Mouse (Mus musculus) ovary, adult 18-20 months (tissue): Measurements from ENCODE around the gene St5.

Experiments used
- DNase-seq: peaks from one replicate; pipeline ENCODE4 v3.0.0; 2022; ENCODE audit warnings: low spot score, mixed read lengths

The St5 gene

DNA sequence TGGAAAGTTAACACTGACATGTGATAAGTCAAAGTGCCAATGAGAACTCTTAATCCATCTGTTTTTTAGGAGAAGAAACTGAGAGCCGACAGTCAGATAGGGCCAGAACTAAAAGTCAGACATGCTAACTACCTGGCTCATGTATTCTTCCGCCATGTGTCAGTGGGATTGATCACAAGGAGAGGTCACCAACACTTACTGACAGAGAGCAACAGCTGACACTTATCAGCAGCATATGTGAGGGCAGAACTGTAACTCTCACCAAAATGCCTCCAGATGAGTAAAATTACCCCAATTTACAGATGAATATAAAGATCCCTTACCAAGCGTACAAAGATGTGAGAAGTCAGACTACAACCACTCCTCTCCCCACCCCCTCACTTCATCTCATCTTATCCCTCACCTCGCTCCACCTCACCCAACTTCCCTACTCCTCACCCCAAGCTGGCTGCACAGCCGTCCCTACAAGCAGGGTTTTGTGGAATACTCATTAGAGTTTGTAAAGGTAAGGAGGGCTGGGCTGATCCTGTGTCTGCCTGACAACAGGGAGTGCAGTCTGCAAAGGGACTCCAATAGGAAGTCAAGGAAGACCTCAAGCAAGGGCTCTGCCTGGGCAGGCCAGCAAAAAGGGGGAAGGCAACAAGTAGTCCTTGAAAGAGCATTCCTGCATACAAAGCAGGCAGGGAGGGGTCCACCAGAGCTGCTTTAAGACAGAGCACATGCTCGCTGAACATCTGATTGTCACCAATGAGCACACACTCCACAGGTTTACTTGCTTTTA lies 93.7 kb downstream of the St5 start:
- no peak for DNase-seq

GRCm38 (mm10) chr7:109608831-109609230 lies 94.6 kb downstream of the St5 start:
- no peak for DNase-seq

GRCm38 (mm10) chr7:109606994-109607610 lies 96.3 kb downstream of the St5 start:
- no peak for DNase-seq

GRCm38 (mm10) chr7:109602562-109602961 lies 100.8 kb downstream of the St5 start:
- no peak for DNase-seq

GRCm38 (mm10) chr7:109602022-109602421 lies 101.4 kb downstream of the St5 start:
- DNase-seq: no peak

- peak; percentile 52 for DNase-seq
Observed at GRCm38 (mm10) chr7:109600702-109601101, 102.7 kb downstream of the St5 start.

DNA sequence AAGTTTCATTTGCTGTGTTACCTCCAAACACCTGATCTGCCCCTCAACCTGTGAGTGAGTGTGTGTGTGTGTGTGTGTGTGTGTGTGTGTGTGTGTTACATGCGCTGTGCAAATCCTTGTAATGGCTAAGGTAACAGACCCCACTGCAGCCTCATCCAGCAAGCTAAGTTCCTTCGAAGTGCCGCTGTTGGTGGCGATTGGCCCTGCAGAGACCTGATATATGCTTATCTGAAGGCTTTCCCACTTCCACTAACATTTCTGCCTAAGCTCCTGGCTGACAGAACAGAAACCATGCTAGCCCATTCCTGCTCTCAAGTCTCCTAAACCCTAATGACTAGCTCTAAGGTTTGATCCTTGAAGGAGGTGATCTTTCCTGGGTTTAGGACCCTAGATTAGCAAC lies 103.4 kb downstream of the St5 start:
- no peak for DNase-seq

DNA sequence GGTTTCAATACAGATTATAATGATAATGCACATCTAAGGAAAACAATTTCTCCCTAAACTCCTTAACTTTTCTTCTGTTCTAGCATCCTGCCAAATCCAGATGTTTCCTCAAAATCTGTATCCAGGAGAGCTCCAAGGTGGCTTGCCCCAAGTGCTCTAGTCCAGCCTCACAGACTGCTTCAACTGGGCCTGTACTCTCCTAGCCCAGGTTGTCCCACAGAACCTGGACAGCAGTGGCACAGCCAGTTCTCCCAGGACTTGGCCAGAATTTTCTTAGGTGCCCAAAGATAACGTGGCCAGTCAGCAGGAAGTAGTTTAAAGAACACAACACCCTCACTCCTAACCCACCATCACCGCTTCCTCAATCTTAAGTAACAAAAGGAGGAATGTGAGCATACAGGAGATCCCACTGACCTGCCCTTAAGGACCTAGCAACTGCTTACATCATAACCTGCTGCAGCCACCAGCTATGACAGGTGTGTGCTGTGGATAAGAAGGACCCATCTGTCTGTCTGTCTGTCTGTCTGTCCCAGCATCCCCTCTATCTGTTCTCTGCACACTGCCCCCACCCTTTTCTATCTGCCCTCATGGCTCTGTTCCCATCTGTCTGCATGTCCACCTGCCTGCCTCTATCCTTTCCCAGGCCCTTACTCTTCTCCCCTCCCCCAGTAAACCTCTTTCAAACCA lies 108.4 kb downstream of the St5 start:
- no peak for DNase-seq

DNA sequence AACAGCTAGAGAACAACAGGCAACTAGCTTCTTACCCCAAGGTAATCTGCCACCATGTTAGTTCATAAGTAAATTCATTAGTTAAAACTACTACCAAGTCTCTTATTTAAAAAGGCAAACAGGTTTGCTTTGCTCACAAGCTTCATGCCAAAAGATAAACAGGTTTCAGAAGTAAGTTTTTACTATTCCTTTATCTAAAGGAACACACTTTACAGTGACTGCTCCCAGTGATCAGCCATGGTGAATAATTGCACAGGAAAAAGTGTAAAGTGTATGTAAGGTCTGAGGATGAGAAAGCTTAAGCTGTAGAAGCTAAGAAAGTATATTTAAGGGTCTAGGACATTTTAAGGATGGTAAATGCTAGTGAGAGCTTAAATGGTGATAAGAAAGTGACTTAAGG lies 109.4 kb downstream of the St5 start:
- DNase-seq: no peak

DNA sequence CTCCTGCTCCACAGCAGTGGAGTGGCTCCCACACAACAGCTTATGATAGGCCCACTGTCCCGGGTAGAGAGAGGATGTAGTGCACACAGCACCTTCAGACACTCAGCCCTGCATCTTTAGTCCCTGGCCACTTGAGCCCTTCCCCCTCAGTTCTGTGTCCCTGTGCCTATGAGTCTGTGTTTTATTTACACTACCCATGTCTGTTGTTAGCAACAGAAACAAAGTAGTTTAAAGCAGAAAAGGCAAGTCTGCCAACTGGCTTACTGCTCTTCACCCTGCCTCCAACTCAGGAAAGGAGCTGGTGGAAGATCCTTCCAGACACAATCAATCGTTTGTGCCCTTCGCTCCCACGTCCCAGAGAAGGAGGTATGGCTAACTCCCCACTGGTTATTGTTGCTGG lies 111.2 kb downstream of the St5 start:
- DNase-seq: no peak

GRCm38 (mm10) chr7:109590576-109590975 lies 112.8 kb downstream of the St5 start:
- peak; percentile 91 for DNase-seq

DNA sequence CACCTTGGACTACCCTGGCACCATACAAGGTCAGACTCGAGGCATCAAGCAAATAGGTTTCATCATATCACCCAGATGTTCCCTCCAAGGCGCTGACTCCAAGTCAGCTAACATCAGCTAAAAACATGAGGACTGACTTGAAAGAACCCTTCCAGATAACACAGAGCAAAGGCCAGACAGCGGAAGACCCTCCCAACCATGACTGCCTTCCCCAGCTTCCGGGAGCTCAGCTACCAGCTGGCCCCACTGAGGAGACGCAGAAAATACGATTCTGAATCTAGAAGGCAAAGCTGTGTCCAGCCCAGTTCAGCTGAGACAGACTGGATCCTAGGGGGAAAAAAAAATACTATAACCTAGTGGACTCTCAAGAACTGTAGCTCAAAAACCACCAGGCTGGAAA lies 114.4 kb downstream of the St5 start:
- no peak for DNase-seq

DNA sequence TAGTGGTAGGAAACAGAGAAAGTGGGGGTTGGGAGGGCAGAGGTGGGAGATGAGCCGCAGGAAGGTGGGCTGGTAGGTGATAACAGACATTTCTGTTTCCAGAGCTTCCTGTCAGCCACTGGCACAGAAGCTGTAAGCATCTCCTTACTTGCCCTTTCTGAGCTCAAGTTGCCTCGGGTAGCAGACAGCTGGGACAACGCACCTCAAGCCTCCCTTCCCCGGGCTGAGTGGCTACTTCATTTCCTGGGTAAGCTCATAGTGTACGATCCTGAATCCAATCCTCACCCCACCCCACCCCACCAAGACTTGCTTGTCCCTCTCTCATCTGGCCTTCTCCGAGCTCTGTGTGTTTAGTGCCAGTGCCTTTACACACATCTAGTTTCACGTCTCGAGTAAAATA lies 115.3 kb downstream of the St5 start:
- DNase-seq: no peak

DNA sequence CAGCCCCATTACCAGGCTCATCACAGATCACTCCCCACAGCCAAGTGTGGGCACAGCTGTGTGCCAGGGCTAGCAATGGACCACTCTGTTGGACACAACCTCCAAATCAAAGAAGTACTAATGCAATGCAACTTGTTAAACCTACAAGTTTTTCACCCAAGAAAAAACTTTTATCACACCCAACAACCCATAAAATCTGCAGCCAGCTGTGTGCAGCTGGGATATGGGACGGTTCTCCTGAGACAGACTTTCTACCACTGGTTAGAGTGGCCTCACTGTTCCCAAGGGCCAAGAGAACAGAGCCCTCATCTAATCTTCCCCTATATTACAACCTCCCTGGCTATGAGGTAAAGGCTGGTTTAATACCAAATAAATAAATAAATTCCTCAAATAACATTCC lies 118.9 kb downstream of the St5 start:
- no peak for DNase-seq

GRCm38 (mm10) chr7:109580489-109580888 lies 122.9 kb downstream of the St5 start:
- no peak for DNase-seq

GRCm38 (mm10) chr7:109579585-109580307 lies 123.7 kb downstream of the St5 start:
- no peak for DNase-seq

GRCm38 (mm10) chr7:109578880-109579584 lies 124.4 kb downstream of the St5 start:
- no peak for DNase-seq

GRCm38 (mm10) chr7:109576321-109577314 lies 126.8 kb downstream of the St5 start:
- DNase-seq: no peak

DNA sequence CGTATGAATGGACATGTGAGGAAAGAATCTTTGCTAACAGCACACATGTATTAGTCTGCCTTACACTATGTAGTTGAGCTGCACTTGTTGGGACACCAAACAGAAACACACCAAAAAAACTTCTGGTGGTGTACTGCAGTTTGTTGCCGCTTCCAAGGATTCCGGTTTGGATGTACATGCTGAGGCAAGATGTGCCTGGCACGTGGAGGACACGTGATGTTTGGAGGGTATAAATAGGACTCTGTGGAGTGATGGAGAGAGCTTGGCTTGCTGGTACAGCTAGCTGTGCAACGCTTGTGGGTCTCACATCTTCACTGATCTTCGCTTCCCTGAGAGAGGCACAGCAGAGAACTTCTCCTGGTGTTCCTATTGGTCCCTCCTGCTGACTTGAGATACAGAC lies 129.2 kb downstream of the St5 start:
- DNase-seq: no peak

- DNase-seq: no peak
Observed at GRCm38 (mm10) chr7:109568391-109568892, 135.0 kb downstream of the St5 start.
